Mouse (Mus musculus) lung, postnatal 0 days (tissue): Measurements from ENCODE around the gene Mrm1.

Experiments used
- CTCF ChIP-seq: IDR thresholded peaks from 2 replicates; pipeline ENCODE4 v1.5.1; 2016; ENCODE audit warnings: antibody characterized with exemption, mild to moderate bottlenecking
- EP300 ChIP-seq: IDR thresholded peaks from 2 replicates; pipeline ENCODE4 v1.6.1; 2016; ENCODE audit warnings: antibody characterized with exemption, mild to moderate bottlenecking, control low read depth

- TF ChIP-seq CTCF (no peak), EP300 (no peak)
These were observed 8.2 kb upstream of the Mrm1 start for GRCm38 (mm10) chr11:84827492-84827891.
